Mouse (Mus musculus) adrenal gland, adult 8-10 months (tissue): ENCODE data around the gene Rab37. TPM values are rescaled to one million over a fixed set of nuclear protein-coding genes. Genes with fewer than 3 reads are reported as not detected.

ENCODE experiments used
- DNase-seq: peaks from one replicate; pipeline ENCODE4 v3.0.0; 2022
- total RNA-seq, 4 experiments: library from RNA; stranded (reverse); gene quantifications; 2 replicates each; pipeline ENCODE4 v1.2.4; 2022

The Rab37 gene
- total RNA-seq, 4 experiments from 2014 or later, result 0.58 to 1.8 (median 1.4) TPM

GRCm38 (mm10) chr11:115086213-115086612 is 5.0 kb upstream of the Rab37 start:
- DNase-seq, result no peak

- no peak for DNase-seq
These were observed 1.4 kb upstream of the Rab37 start for GRCm38 (mm10) chr11:115089853-115090252.

GRCm38 (mm10) chr11:115092140-115092539 is 909 bp downstream of the Rab37 start:
- no peak for DNase-seq

GRCm38 (mm10) chr11:115098203-115098932 is 7.1 kb downstream of the Rab37 start:
- DNase-seq, result no peak

DNA sequence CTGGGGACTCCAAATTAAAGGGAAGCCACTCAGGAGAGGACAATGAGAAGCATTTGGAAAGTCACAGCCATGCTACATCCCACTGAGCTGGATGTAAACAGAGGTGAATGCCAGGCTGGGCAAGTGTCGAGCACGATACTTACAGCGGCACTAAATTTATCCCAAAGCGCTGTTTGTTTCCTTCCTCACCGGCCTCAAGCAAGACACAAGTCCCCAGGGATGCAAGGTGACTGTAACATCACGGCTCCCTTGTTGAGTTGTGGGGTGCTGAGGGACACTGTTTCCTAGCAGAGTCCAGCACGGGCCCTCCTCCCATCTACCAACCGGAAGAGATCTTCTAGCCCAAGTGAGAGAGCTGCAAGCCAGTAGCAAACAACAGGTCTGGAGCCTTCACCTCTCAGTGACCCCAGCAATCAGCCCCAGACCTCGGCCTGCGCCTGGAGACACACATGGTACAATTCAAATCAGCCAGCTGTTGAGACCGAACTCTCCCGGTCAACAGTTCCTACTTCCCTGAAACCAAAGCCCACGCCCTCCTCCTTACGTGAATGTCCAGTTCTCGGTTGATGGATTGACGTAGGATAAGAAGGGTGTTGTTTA is 8.1 kb downstream of the Rab37 start:
- no peak for DNase-seq

DNA sequence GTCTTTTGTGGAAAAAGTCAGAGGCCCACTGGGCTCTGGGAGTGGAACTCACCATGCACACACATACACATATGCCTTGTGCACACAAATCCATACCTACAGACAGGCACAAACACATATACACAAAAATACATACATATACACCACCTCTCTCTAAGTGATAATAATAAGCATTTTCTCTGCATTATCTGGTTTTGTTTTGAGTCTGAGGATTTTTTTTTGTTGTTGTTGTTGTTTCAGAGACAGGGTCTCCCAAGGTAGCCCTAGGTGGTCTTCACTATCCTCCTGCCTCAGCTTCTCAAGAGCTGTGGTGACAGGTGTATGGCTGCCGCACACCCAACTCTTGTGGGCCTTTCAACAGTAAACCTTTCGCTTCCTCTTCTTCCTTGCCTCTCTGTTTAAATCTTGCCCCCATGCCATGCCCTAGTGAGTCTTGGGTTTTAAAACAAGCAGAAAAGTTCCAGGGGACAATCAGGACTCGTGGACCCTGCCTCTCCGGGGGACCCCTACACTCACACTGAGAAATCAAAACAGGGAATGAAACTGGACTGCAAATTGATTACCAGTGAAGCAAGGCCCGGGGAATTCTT is 8.9 kb downstream of the Rab37 start:
- no peak for DNase-seq

DNA sequence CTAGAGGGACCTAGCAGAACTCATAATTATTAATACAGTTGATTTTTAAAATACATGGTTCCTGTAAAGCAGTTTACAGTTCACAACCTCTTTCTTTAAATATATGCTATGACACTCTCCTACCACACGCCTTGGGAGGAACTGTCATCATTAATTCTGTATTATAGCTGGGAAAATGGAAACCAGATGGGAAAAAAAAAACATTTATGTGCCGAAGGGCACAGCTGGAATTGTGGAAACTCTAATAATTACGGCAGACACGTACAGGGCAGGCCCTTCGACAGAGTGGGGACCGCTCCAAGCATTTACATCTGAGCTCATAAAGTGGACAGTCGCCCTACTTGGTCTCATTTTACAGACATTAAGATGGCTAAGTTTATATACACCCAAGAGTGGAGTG is 9.5 kb downstream of the Rab37 start:
- DNase-seq, result no peak

- DNase-seq, result no peak
These were observed 10.4 kb downstream of the Rab37 start for GRCm38 (mm10) chr11:115101615-115102051.

DNA sequence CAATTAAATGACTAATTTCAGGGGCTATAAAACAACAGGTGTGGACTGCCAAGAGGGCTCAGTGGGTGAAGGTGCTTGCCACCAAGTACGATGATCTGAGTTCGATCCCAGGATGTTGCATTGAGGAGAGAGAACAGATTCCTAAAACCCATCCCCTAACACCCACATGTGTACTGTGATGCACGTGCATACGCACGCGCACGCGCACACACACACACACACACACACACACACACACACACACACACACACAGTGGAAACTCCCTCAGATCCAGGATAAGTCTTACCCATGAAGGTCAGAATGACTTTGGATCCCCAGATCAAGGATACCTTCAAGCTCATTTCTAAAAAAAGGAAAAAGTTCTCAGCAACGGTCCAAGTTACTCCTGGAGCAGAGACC is 10.9 kb downstream of the Rab37 start:
- no peak for DNase-seq

- DNase-seq, result no peak
These were observed 12.5 kb downstream of the Rab37 start for GRCm38 (mm10) chr11:115103470-115104413.

- no peak for DNase-seq
These were observed 13.7 kb downstream of the Rab37 start for GRCm38 (mm10) chr11:115104769-115105563.

- no peak for DNase-seq
These were observed 15.4 kb downstream of the Rab37 start for GRCm38 (mm10) chr11:115106638-115107037.

GRCm38 (mm10) chr11:115107403-115107916 is 16.2 kb downstream of the Rab37 start:
- no peak for DNase-seq

- no peak for DNase-seq
These were observed 16.9 kb downstream of the Rab37 start for GRCm38 (mm10) chr11:115108176-115108575.

DNA sequence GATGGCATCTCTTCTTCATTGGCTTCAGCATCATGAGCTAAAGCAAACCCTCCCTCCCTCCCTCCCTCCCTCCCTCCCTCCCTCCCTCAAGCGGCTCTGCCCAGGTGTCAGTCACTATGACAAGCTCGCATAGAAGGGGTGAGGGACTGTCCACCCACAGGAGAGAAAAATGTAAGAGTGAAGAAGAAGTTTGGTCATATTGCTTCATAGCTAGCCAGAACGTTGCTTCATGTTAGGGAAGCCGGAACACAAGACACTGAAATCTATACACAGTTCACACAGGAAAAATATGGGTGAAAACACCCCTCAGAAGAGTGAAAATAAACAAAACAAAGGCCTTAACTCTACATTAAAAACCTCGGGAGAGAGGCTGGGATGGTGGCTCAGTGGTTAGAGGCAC is 19.0 kb downstream of the Rab37 start:
- no peak for DNase-seq

- no peak for DNase-seq
These were observed 21.0 kb downstream of the Rab37 start for GRCm38 (mm10) chr11:115112196-115112595.

- no peak for DNase-seq
These were observed 28.2 kb downstream of the Rab37 start for GRCm38 (mm10) chr11:115119409-115119808.

DNA sequence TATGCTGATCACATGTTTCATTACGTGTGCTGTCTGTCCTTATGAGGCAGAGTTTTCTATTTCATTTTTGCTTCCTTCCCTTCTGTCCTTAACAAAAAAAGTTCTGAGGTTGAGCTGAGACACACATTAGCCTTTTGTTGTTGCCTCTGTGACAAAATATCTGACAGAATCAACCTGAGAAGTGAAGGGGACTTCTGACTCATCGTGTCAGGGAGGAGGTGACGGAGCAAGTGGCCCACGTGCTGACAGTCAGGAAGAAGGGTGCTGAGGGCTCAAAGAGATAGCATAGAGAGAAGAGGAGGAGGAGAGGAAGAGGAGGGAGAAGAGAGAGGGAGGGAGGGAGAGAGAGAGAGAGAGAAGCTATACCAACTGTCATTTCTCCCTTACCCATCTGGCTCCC is 37.3 kb downstream of the Rab37 start:
- no peak for DNase-seq

DNA sequence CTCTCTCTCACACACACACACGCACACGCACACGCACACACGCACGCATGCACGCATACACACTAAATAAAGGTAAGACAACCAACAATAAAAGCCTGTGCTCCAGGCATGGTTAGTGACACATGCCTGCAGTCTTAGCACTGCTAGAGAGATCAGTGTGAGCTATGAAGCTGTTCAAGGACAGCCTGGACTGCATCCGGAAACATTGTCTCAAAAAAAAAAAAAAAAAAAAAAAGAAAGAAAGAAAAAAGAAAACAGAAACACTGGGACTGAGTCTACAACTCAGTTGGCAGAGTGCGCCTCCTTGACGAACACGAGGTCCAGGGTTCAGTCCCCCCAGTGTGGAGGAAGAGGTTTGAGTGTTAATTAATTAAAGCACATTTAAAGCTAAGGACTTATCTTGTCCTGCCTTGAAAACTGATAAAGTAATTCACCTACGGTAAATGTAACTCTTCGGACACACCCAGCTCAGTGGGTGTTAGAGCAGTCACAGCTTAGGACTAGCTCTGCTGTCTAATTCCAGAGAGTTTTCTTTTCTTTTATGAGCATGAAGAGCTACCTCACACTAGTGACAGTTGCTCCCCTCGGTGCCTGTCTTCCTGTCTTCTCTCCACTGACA is 38.4 kb downstream of the Rab37 start:
- DNase-seq, result no peak

DNA sequence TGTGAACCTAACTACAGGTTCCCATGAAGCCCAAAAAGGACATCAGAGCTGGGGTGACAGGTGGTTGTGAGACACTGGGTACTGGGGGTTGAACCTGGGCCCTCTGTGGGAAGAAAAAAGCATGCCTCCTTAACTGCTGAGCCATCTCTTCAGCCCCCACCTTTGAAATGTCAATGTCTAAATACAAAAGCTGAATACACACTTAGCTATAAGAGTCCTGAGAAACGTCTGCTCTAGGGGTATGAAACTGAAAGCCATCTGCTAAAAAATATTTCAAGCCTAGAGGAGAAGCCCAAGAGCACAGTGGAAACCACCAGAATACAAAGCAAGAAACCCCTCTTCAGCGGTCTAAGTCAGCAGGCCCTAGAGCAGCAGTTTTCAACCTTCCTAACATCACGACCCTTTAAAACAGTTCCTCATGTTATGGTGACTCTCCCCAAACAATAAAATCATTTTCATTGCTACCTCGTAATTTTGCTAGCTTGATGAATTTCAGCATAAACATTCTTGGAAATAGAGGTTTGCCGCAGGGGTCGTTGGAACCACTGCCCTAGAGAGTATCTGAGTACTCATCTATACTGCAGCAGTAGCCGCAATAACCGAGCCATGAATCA is 40.6 kb downstream of the Rab37 start:
- no peak for DNase-seq

DNA sequence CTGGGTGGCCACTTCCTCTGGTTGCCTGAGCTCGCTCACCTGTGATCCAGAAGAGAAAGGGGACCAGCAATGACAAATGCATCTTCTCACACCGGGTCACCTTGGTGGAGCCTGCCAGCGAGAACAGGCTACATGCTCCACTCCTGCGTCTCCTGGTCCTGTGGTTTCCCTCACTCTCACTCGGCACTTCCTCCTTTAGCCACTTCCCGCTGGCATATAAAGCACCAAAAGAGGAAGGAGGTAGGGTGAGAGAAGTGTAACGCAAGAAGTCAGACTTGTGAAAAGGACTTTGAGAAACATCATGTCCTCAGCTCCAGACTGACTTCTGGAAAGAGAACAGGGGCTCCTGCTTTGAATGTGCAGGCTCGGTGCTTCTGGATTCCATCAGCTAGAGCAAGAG is 42.6 kb downstream of the Rab37 start, which contains the start of gene Cd300lf:
Gene Cd300lf, minus strand, starts transcription at position 193 of the 400 bp plus-strand sequence.
- DNase-seq, result no peak
